Mouse (Mus musculus): ENCODE results near the gene Myoz2. TPM values are rescaled to one million over a fixed set of nuclear protein-coding genes. Genes with fewer than 3 reads are reported as not detected.

Myoz2 gene
- total and polyA plus RNA-seq, 3 experiments: not detected

- Histone ChIP-seq H3K27me3 (ENCODE audit: control insufficient read depth in 1 of 2, insufficient read depth in 2 of 2, low read length in 2 of 2) (no peaks in the 10 kb centered on the region; a peak in 1 of 4 replicates), H3K4me1 (ENCODE audit: control insufficient read depth in 1 of 2, insufficient read depth in 2 of 2, low read length in 2 of 2) (no peaks in the 10 kb centered on the region), H3K9ac (ENCODE audit: control insufficient read depth, low read depth, low read length, poor library complexity, severe bottlenecking) (no peak overlapping the region), H3K4me3 (ENCODE audit: control insufficient read depth in 1 of 2, insufficient read depth in 1 of 2, low read depth in 2 of 2, low read length in 2 of 2) (no peak overlapping the region), H3K27ac (ENCODE audit: control insufficient read depth, low read depth, low read length) (no peak overlapping the region), H3K9me3 (replicated peaks; ENCODE audit: insufficient read depth, low read length) (no peaks in the 10 kb centered on the region), H3K36me3 (ENCODE audit: control insufficient read depth in 1 of 2, insufficient read depth in 2 of 2, low read length in 2 of 2) (no peaks in the 10 kb centered on the region), H3K79me2 (ENCODE audit: control insufficient read depth, insufficient read depth, low read length, poor library complexity) (no peaks in the 10 kb centered on the region)
- no peak for TF ChIP-seq UBTF (IDR thresholded peaks at IDR 0.05; ENCODE audit: borderline replicate concordance, insufficient read depth, low read depth, low read length)
- TF ChIP-seq RCOR1 (IDR thresholded peaks at IDR 0.05; ENCODE audit: low read depth, low read length): no peak
- TF ChIP-seq TBP (IDR thresholded peaks at IDR 0.05; ENCODE audit: low read depth, low read length): no peak
- TF ChIP-seq NELFE (IDR thresholded peaks at IDR 0.05; ENCODE audit: low read depth, low read length): no peak
- TF ChIP-seq CTCF (IDR thresholded peaks at IDR 0.05 in 2 of 3, conservative IDR thresholded peaks at IDR 0.05 in 1 of 3; ENCODE audit: control insufficient read depth in 1 of 3, insufficient read depth in 1 of 3, low read depth in 2 of 3, low read length in 3 of 3, poor library complexity in 1 of 3, severe bottlenecking in 1 of 3): no peak
- no peak for TF ChIP-seq JUND (IDR thresholded peaks at IDR 0.05; ENCODE audit: low read depth, low read length)
- TF ChIP-seq SMC3 (IDR thresholded peaks at IDR 0.05; ENCODE audit: low read depth, low read length): no peak
- no peak for TF ChIP-seq E2F4 (IDR thresholded peaks at IDR 0.05; ENCODE audit: borderline replicate concordance, low read depth, low read length)
- no peak for TF ChIP-seq MAFK (IDR thresholded peaks at IDR 0.05; ENCODE audit: borderline replicate concordance, low read depth, low read length)
- no peak for TF ChIP-seq ZMIZ1 (IDR thresholded peaks at IDR 0.05; ENCODE audit: low read depth, low read length)
- no peak for TF ChIP-seq TAL1 (IDR thresholded peaks at IDR 0.05; ENCODE audit: low read length)
- TF ChIP-seq KAT2A (conservative IDR thresholded peaks at IDR 0.05; ENCODE audit: low read depth, low read length): no peak
- TF ChIP-seq POLR2AphosphoS2 (IDR thresholded peaks at IDR 0.05; ENCODE audit: low read length): no peak
- DNase-seq (ENCODE audit: low read depth, low spot score): no peak
These were observed 36.2 kb upstream of the Myoz2 start for GRCm38 (mm10) chr3:123070996-123071395.

- Histone ChIP-seq H3K36me3 (ENCODE audit: control insufficient read depth in 1 of 2, insufficient read depth in 2 of 2, low read length in 2 of 2) (no peaks in the 10 kb centered on the region), H3K27me3 (ENCODE audit: control insufficient read depth in 1 of 2, insufficient read depth in 2 of 2, low read length in 2 of 2) (no peaks in the 10 kb centered on the region; a peak in 1 of 4 replicates), H3K4me3 (ENCODE audit: control insufficient read depth in 1 of 2, insufficient read depth in 1 of 2, low read depth in 2 of 2, low read length in 2 of 2) (no peak overlapping the region), H3K27ac (ENCODE audit: control insufficient read depth, low read depth, low read length) (no peak overlapping the region), H3K9ac (ENCODE audit: control insufficient read depth, low read depth, low read length, poor library complexity, severe bottlenecking) (no peak overlapping the region), H3K9me3 (replicated peaks; ENCODE audit: insufficient read depth, low read length) (no peaks in the 10 kb centered on the region), H3K79me2 (ENCODE audit: control insufficient read depth, insufficient read depth, low read length, poor library complexity) (no peaks in the 10 kb centered on the region), H3K4me1 (ENCODE audit: control insufficient read depth in 1 of 2, insufficient read depth in 2 of 2, low read length in 2 of 2) (no peaks in the 10 kb centered on the region)
- TF ChIP-seq MYC (IDR thresholded peaks at IDR 0.05; ENCODE audit: low read depth, low read length) (no peak), CTCF (IDR thresholded peaks at IDR 0.05 in 2 of 3, conservative IDR thresholded peaks at IDR 0.05 in 1 of 3; ENCODE audit: control insufficient read depth in 1 of 3, insufficient read depth in 1 of 3, low read depth in 2 of 3, low read length in 3 of 3, poor library complexity in 1 of 3, severe bottlenecking in 1 of 3) (no peak), HCFC1 (IDR thresholded peaks at IDR 0.05; ENCODE audit: low read depth, low read length) (no peak), TCF12 (IDR thresholded peaks at IDR 0.05; ENCODE audit: low read depth, low read length) (no peak), TBP (IDR thresholded peaks at IDR 0.05; ENCODE audit: low read depth, low read length) (no peak), ZC3H11A (IDR thresholded peaks at IDR 0.05; ENCODE audit: low read depth, low read length) (no peak), ZMIZ1 (IDR thresholded peaks at IDR 0.05; ENCODE audit: low read depth, low read length) (no peak), CHD1 (IDR thresholded peaks at IDR 0.05; ENCODE audit: low read depth, low read length) (no peak), MXI1 (IDR thresholded peaks at IDR 0.05; ENCODE audit: low read depth, low read length) (no peak), POLR2AphosphoS2 (IDR thresholded peaks at IDR 0.05; ENCODE audit: low read length) (no peak), POLR2AphosphoS5 (IDR thresholded peaks at IDR 0.05; ENCODE audit: borderline replicate concordance, low read depth, low read length) (no peak), KAT2A (conservative IDR thresholded peaks at IDR 0.05; ENCODE audit: low read depth, low read length) (no peak), POLR2A (IDR thresholded peaks at IDR 0.05; ENCODE audit: control insufficient read depth in 1 of 2, insufficient read depth in 1 of 2, low read depth in 1 of 2, low read length in 2 of 2, poor library complexity in 1 of 2) (no peak), UBTF (IDR thresholded peaks at IDR 0.05; ENCODE audit: borderline replicate concordance, insufficient read depth, low read depth, low read length) (no peak), MAZ (IDR thresholded peaks at IDR 0.05; ENCODE audit: low read depth, low read length) (no peak), ZKSCAN1 (IDR thresholded peaks at IDR 0.05; ENCODE audit: low read depth, low read length) (no peak), NELFE (IDR thresholded peaks at IDR 0.05; ENCODE audit: low read depth, low read length) (no peak), ELF1 (IDR thresholded peaks at IDR 0.05; ENCODE audit: low read depth, low read length) (no peak), TAL1 (IDR thresholded peaks at IDR 0.05; ENCODE audit: low read length) (no peak)
- no peak for DNase-seq (ENCODE audit: low read depth, low spot score)
These were observed 32.0 kb upstream of the Myoz2 start for GRCm38 (mm10) chr3:123066836-123067235.

Measured in MEL (cell line).